Mouse (Mus musculus) kidney, embryonic 15.5 days (tissue): ENCODE results near the gene Nrbp1. TPM values are rescaled to one million over a fixed set of nuclear protein-coding genes. Genes with fewer than 3 reads are reported as not detected.

ENCODE experiments used
- ATAC-seq: fragments of 200-750 bp; cut with Nextera tagmentation; replicated peaks from 2 replicates; pipeline ENCODE4 v1.8.0; 2017; ENCODE audit warnings: moderate TSS enrichment; ENCODE audit not compliant: low FRiP score
- H3K27ac ChIP-seq: fragments of 300-500 bp; sonication (generic); 2 replicates; pipeline ENCODE4 v1.5.1; 2015; ENCODE audit warnings: mild to moderate bottlenecking, inconsistent platforms
- H3K27me3 ChIP-seq: fragments of 300-500 bp; sonication (generic); 2 replicates; pipeline ENCODE4 v1.6.1; 2015; ENCODE audit warnings: inconsistent platforms
- H3K36me3 ChIP-seq: fragments of 300-500 bp; sonication (generic); 2 replicates; pipeline ENCODE4 v1.6.1; 2015; ENCODE audit warnings: inconsistent platforms
- H3K4me1 ChIP-seq: fragments of 300-500 bp; sonication (generic); 2 replicates; pipeline ENCODE4 v1.6.1; 2015; ENCODE audit warnings: inconsistent platforms
- H3K4me2 ChIP-seq: fragments of 300-500 bp; sonication (generic); 2 replicates; pipeline ENCODE4 v1.6.1; 2015; ENCODE audit warnings: moderate library complexity, mild to moderate bottlenecking, inconsistent platforms
- H3K4me3 ChIP-seq: fragments of 300-500 bp; sonication (generic); replicated peaks from 2 replicates; pipeline ENCODE4 v1.5.1; 2015; ENCODE audit warnings: mild to moderate bottlenecking, inconsistent platforms
- H3K9ac ChIP-seq: fragments of 300-500 bp; sonication (generic); 2 replicates; pipeline ENCODE4 v1.6.1; 2015; ENCODE audit warnings: mild to moderate bottlenecking, inconsistent platforms
- H3K9me3 ChIP-seq: fragments of 300-500 bp; sonication (generic); replicated peaks from 2 replicates; pipeline ENCODE4 v1.6.1; 2016; ENCODE audit warnings: inconsistent platforms
- WGBS: fragments of 180-500 bp; shearing (Covaris S2); methylation state at CpG from one replicate; pipeline ENCODE4 v1.1.7; 2015; ENCODE audit warnings: mixed read lengths; 5-methylcytosine and 5-hydroxymethylcytosine counted together
- polyA plus RNA-seq: library from polyadenylated mRNA; unstranded; fragments of >200 nt; fragmentation: Nextera tagmentation; extraction: Ambion mirVana; gene quantifications from 2 replicates; pipeline ENCODE4 v1.2.1, GENCODE M21; 2015

Gene Nrbp1
- 156 and 171 TPM in 2 replicates for polyA plus RNA-seq

DNA sequence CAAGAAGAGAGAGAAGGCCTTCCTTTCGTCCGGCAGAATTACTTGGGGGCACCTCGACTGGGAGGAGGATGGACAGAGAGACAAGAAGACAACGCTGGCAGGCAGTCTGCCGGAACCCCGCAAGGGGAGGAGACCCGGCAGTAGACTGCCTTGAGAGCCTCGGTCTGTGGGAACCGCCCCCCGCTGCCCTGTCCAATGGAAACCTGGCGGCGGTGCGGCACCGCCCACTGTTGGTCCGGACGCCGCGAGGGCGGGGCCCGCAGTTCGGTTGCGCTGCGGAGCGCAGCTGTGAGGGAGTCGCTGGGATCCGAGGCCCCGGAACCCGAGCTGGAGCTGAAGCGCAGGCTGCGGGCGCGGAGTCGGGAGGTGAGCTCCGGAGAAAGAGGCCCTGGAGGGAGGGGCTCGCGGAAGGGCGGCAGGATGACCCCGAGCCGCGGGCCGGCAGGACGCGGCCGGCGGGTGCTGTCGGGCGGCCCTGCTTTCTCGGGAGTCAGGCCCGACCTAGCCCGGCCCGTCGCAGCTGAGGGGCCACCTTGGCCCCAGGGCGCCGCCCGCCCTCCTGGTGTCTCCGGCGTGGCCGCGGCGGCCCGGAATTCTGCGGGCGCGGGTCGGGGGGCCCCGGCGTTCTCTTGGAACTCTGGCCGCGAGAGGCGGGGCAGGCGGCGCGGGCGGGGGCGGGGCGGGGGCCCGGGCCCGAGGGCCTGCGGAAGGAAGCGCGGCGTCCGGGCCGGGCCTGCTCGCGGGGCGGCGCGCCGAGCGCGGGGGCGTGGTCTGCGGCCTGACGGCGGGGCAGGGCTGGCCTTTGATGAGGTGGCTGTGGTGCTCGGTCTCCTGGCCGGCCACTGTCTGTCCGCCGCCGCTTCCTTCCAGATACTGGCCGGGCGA, at the start of gene Nrbp1, which contains the start of gene Gm9970:
TSS of gene Nrbp1 (plus strand) at position 228 of the 885 bp plus-strand sequence.
TSS of gene Gm9970 (minus strand) at position 596 of the 885 bp plus-strand sequence.
- H3K4me3 ChIP-seq, result peak within 1 kb of the TSS; percentile 98
- ATAC-seq, result peak; percentile 99
- H3K36me3 ChIP-seq, result peaks cover 23% of the 10 kb centered on the region
- H3K27ac ChIP-seq, result peak within 1 kb of the TSS; percentile 99
- H3K4me2 ChIP-seq, result peak within 1 kb of the TSS; percentile 86
- peaks cover 9% of the 10 kb centered on the region for H3K4me1 ChIP-seq
- under 1% methylated on average over 93 of the region's 103 CpGs for WGBS
- H3K9me3 ChIP-seq, result no peaks in the 10 kb centered on the region
- no peaks in the 10 kb centered on the region for H3K27me3 ChIP-seq
- H3K9ac ChIP-seq, result peak within 1 kb of the TSS; percentile 99

- Histone ChIP-seq H3K27me3 (no peaks in the 10 kb centered on the region), H3K27ac (peak overlapping the region; percentile 94), H3K4me3 (peak overlapping the region; percentile 95), H3K4me2 (peak overlapping the region; percentile 76), H3K4me1 (peaks cover 22% of the 10 kb centered on the region), H3K36me3 (peaks cover 68% of the 10 kb centered on the region), H3K9ac (peak overlapping the region; percentile 87), H3K9me3 (no peaks in the 10 kb centered on the region)
- 14% methylated on average over 42 of the region's 42 CpGs for WGBS
- ATAC-seq, result peak; percentile 73; the same call in 1 of the 2 replicates
These were observed 48.4 kb upstream of the Nrbp1 start for GRCm38 (mm10) chr5:31192045-31192938.

DNA sequence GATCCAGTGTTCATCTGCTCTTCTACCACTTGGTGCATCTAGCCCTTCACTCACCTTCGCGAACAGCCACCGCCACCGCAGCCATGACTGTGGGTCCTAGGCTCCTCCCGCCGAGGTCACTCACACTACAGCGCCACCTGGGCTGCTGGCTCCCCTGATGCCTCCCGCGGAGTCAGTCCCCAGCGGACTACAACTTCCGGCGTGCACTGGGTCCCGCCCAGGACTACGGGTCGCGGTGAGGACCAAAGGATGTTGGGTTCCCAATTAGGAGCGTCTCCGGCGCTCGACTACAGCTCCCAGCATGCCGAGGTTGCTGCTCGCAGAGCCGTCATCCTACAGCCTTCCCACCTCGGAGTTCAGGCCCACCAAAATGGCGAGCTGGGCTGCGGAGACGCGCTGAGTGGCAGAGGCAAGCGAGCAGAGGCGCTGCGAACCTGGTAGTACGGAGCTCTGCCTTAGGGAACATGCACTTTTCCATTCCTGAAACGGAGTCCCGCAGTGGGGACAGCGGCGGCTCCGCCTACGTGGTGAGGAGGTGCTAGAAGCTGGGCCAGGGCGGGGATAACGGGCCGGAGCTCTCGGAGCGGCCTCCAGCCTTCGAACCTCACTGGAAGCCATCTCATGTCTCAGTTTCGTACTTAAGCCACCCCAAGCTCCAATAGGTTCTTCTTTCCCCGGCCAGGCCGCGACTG, 47.6 kb upstream of the Nrbp1 start, which contains the start of the genes Snx17 and Eif2b4:
TSS of gene Snx17 (plus strand) at position 289 of the 692 bp plus-strand sequence.
TSS of gene Eif2b4 (minus strand) at position 492 of the 692 bp plus-strand sequence.
- H3K9ac ChIP-seq, result peak within 1 kb of the TSS; percentile 87
- peaks cover 68% of the 10 kb centered on the region for H3K36me3 ChIP-seq
- WGBS, result under 1% methylated on average over 48 of the region's 48 CpGs
- no peaks in the 10 kb centered on the region for H3K9me3 ChIP-seq
- H3K27ac ChIP-seq, result peak within 1 kb of the TSS; percentile 94
- H3K4me2 ChIP-seq, result peak within 1 kb of the TSS; percentile 76
- peak within 1 kb of the TSS; percentile 95 for H3K4me3 ChIP-seq
- H3K4me1 ChIP-seq, result peaks cover 22% of the 10 kb centered on the region
- no peaks in the 10 kb centered on the region for H3K27me3 ChIP-seq
- ATAC-seq, result peak; percentile 96

DNA sequence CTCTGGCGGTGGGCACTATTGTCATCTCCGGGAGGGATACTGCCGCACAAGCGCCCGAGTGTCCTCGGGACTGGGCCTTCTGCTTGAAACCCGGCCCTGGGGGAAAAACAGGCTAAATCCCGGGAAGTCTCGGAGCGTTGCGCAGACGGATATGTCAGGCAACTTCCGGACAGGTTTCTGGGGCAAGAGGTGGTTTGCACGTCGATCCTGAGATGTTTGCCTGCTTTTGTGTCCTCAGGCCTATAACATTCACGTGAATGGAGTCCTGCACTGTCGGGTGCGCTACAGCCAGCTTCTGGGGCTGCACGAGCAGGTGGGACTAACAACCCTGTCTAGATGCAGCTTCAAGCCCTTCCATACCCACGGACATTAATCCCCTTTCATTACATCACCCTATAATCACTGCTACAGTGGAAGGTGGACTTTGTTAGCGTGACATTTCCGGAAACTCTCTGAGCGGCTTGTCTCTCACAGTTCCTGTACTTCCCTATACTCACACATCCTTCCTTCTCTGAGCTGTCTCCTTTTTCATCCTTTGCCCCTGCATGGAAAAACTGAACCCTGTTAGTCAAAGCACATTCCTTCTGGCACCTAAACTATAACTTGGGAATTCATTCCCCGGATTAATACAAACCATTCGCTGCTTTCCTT, 46.9 kb upstream of the Nrbp1 start:
- peak overlapping the region; percentile 94 for H3K27ac ChIP-seq
- 11% methylated on average over 25 of the region's 25 CpGs for WGBS
- peaks cover 68% of the 10 kb centered on the region for H3K36me3 ChIP-seq
- H3K4me2 ChIP-seq, result peak overlapping the region; percentile 76
- no peak for ATAC-seq
- no peaks in the 10 kb centered on the region for H3K27me3 ChIP-seq
- peak overlapping the region; percentile 87 for H3K9ac ChIP-seq
- no peaks in the 10 kb centered on the region for H3K9me3 ChIP-seq
- H3K4me3 ChIP-seq, result peak overlapping the region; percentile 95
- peaks cover 22% of the 10 kb centered on the region for H3K4me1 ChIP-seq

GRCm38 (mm10) chr5:31194486-31195485, 45.9 kb upstream of the Nrbp1 start:
- ATAC-seq, result no peak
- Histone ChIP-seq H3K4me3 (peak overlapping the region; percentile 95; the same call in 1 of the 2 replicates), H3K4me1 (peaks cover 29% of the 10 kb centered on the region), H3K27me3 (no peaks in the 10 kb centered on the region), H3K9ac (0 out of 2 replicates have a peak overlapping the region, but pooled peaks have one; percentile 87), H3K9me3 (no peaks in the 10 kb centered on the region), H3K36me3 (peaks cover 69% of the 10 kb centered on the region), H3K27ac (no peak overlapping the region), H3K4me2 (peak overlapping the region; percentile 76)
- WGBS, result 92% methylated on average over 16 of the region's 16 CpGs

DNA sequence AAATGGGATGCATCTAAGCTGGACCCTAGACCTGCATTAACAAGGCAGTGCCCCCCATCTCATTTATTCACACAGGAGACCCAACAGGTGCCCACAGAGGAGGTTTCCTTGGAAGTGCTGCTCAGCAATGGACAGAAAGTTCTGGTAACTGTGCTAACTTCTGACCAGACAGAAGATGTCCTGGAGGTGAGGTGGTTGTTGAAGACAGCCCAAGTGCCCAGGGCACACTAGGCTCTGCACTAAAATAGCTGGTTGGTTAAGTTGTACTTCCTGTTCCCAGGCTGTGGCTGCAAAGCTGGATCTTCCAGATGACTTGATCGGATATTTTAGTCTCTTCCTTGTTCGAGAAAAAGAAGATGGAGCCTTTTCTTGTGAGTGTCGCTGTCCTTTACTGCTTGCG, 45.0 kb upstream of the Nrbp1 start:
- Histone ChIP-seq H3K4me2 (no peak overlapping the region), H3K4me3 (0 out of 2 replicates have a peak overlapping the region, but pooled peaks have one; percentile 10), H3K27me3 (no peaks in the 10 kb centered on the region), H3K27ac (no peak overlapping the region), H3K9me3 (peaks cover 4% of the 10 kb centered on the region), H3K4me1 (peaks cover 37% of the 10 kb centered on the region), H3K9ac (no peak overlapping the region), H3K36me3 (peaks cover 69% of the 10 kb centered on the region)
- ATAC-seq, result no peak
- 93% methylated on average over 4 of the region's 4 CpGs for WGBS

DNA sequence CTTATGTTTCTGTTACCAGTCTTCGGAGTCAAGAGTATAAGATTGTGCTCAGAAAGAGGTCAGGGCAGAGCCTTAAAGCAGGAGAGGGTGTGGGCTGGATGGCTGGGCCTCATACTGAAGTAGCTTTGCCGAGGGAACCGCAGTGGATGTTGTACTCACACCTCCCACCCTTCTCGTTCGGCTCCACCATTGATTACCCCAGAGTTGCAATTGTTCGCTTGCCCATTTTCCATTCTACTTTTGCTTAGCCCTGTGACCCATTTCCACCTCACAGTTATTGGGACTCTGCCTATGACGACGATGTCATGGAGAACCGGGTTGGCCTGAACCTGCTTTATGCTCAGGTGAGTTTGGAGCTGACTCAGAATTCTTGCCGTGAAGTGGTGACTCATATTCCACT, 44.5 kb upstream of the Nrbp1 start:
- ATAC-seq, result no peak

DNA sequence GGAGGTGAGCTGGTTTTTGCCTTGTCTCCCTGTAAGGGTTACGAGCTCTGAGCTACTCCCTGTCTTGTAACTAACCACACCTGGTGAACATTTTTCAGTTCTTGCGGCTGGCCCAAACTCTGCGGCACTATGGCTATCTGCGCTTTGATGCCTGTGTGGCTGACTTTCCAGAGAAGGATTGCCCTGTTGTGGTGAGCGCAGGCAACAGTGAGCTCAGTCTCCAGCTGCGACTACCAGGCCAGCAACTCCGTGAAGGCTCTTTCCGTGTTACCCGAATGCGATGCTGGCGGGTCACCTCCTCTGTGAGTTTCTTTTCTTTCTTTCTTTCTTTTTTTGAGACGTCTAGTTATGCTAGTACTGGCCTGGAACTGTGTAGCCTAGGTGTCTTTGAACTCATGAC, 43.6 kb upstream of the Nrbp1 start:
- H3K4me3 ChIP-seq, result no peak overlapping the region
- H3K36me3 ChIP-seq, result peaks cover 64% of the 10 kb centered on the region
- ATAC-seq, result no peak
- H3K9me3 ChIP-seq, result peaks cover 4% of the 10 kb centered on the region
- H3K4me2 ChIP-seq, result no peak overlapping the region
- no peaks in the 10 kb centered on the region for H3K27me3 ChIP-seq
- H3K4me1 ChIP-seq, result peaks cover 39% of the 10 kb centered on the region
- H3K27ac ChIP-seq, result no peak overlapping the region
- 90% methylated on average over 12 of the region's 12 CpGs for WGBS
- no peak overlapping the region for H3K9ac ChIP-seq

More for the DNA sequence above, 44.5 kb upstream of the Nrbp1 start:
- Histone ChIP-seq H3K4me3 (no peak overlapping the region), H3K9ac (no peak overlapping the region), H3K9me3 (peaks cover 4% of the 10 kb centered on the region), H3K27me3 (no peaks in the 10 kb centered on the region), H3K36me3 (peaks cover 65% of the 10 kb centered on the region), H3K27ac (no peak overlapping the region), H3K4me2 (no peak overlapping the region), H3K4me1 (peaks cover 43% of the 10 kb centered on the region)
- 90% methylated on average over 10 of the region's 10 CpGs for WGBS

DNA sequence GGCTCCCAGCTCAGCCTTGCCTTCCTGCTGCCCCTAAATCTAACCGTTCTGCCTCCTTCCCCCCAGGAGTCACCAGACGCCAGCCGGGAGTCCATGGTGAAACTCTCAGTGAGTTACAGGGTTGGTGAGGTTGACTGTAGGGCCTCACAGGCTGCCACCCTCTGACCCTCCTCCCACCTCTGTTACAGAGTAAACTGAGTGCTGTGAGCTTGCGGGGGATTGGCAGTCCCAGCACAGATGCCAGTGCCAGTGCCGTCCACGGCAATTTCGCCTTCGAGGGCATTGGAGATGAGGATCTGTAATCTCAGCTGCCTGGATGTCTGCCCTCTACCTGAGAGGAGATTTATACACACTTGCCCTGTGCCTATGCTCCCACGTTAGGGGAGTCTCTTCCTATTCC, 42.5 kb upstream of the Nrbp1 start:
- Histone ChIP-seq H3K9ac (no peak overlapping the region), H3K4me1 (peaks cover 43% of the 10 kb centered on the region), H3K4me3 (no peak overlapping the region), H3K36me3 (peaks cover 71% of the 10 kb centered on the region), H3K9me3 (peaks cover 4% of the 10 kb centered on the region), H3K27me3 (no peaks in the 10 kb centered on the region), H3K4me2 (no peak overlapping the region), H3K27ac (no peak overlapping the region)
- WGBS, result 73% methylated on average over 9 of the region's 9 CpGs
- no peak for ATAC-seq
